Mouse (Mus musculus) thymus, adult 2 months (tissue): ENCODE results near the gene Rinl. TPM values are rescaled to one million over a fixed set of nuclear protein-coding genes. Genes with fewer than 3 reads are reported as not detected.
A peak's percentile ranks its signal among the peaks of the same experiment; 100 is the strongest.

Experiments used
- DNase-seq: peaks from one replicate; pipeline ENCODE4 v3.0.0; 2021
- H3K27ac ChIP-seq: fragments of 200-500 bp; 2 replicates; pipeline ENCODE4 v1.5.1; 2012; ENCODE audit warnings: low read length, control low read depth; ENCODE audit not compliant: control insufficient read depth, insufficient read depth
- H3K27me3 ChIP-seq: fragments of 200-500 bp; 2 replicates; pipeline ENCODE4 v1.6.1; 2012; ENCODE audit warnings: mild to moderate bottlenecking, low read length, moderate library complexity, mixed read lengths; ENCODE audit not compliant: control insufficient read depth, insufficient read depth
- H3K36me3 ChIP-seq: fragments of 200-500 bp; 2 replicates; pipeline ENCODE4 v1.6.1; 2012; ENCODE audit warnings: mild to moderate bottlenecking, low read length, moderate library complexity; ENCODE audit not compliant: control insufficient read depth, insufficient read depth
- H3K4me1 ChIP-seq: fragments of 200-500 bp; replicated peaks from 2 replicates; pipeline ENCODE4 v1.6.1; 2012; ENCODE audit warnings: low read length; ENCODE audit not compliant: control insufficient read depth, insufficient read depth
- H3K4me3 ChIP-seq: fragments of 200-500 bp; 2 replicates; pipeline ENCODE4 v1.5.1; 2012; ENCODE audit warnings: mild to moderate bottlenecking, low read length, control low read depth, moderate library complexity; ENCODE audit not compliant: control insufficient read depth, insufficient read depth
- CTCF ChIP-seq: fragments of 200-500 bp; IDR thresholded peaks from 2 replicates; pipeline ENCODE4 v1.5.1; 2012; ENCODE audit warnings: mild to moderate bottlenecking, control low read depth, low read length, moderate library complexity, borderline replicate concordance; ENCODE audit not compliant: control insufficient read depth, poor library complexity, insufficient read depth; ENCODE audit errors: extremely low read depth
- POLR2A ChIP-seq: fragments of 200-500 bp; IDR thresholded peaks from 2 replicates; pipeline ENCODE4 v1.6.1; 2012; ENCODE audit warnings: mild to moderate bottlenecking, low read length, control low read depth, moderate library complexity; ENCODE audit not compliant: control insufficient read depth, poor library complexity, insufficient read depth; ENCODE audit errors: extremely low read depth
- WGBS: fragments of 180-500 bp; shearing (Covaris S2); methylation state at CpG from one replicate; pipeline ENCODE4 v1.1.7; 2018; 5-methylcytosine and 5-hydroxymethylcytosine counted together
- polyA plus RNA-seq: library from polyadenylated mRNA; depleted of rRNA; stranded (reverse); fragments of >200 nt; gene quantifications from 2 replicates; pipeline ENCODE4 v1.2.3, GENCODE M21; 2012

Rinl gene
- polyA plus RNA-seq, 1 experiment, result 93.7 TPM

GRCm38 (mm10) chr7:28810107-28811066, 21.6 kb downstream of the Rinl start:
- TF ChIP-seq CTCF (no peak), POLR2A (peak; percentile 94)
- under 1% methylated on average over 70 of the region's 70 CpGs for WGBS
- Histone ChIP-seq H3K27ac (peak overlapping the region; percentile 93), H3K4me3 (peak overlapping the region; percentile 74), H3K36me3 (peaks cover 24% of the 10 kb centered on the region), H3K4me1 (peaks cover 22% of the 10 kb centered on the region), H3K27me3 (no peaks in the 10 kb centered on the region)
- DNase-seq, result peak; percentile 99

GRCm38 (mm10) chr7:28811228-28811627, 22.5 kb downstream of the Rinl start:
- Histone ChIP-seq H3K36me3 (peaks cover 33% of the 10 kb centered on the region), H3K27me3 (no peaks in the 10 kb centered on the region), H3K27ac (0 out of 2 replicates have a peak overlapping the region, but pooled peaks have one; percentile 29), H3K4me3 (peak overlapping the region; percentile 68), H3K4me1 (peaks cover 27% of the 10 kb centered on the region)
- TF ChIP-seq POLR2A (no peak), CTCF (no peak)
- WGBS, result under 1% methylated on average over 40 of the region's 40 CpGs
- DNase-seq, result peak; percentile 94

- WGBS, result 4% methylated on average over 7 of the region's 7 CpGs
- no peak overlapping the region for H3K27ac ChIP-seq
- no peaks in the 10 kb centered on the region for H3K27me3 ChIP-seq
- peaks cover 38% of the 10 kb centered on the region for H3K36me3 ChIP-seq
- DNase-seq, result no peak
- peak overlapping the region; percentile 68 for H3K4me3 ChIP-seq
- TF ChIP-seq CTCF (no peak), POLR2A (no peak)
- H3K4me1 ChIP-seq, result peaks cover 27% of the 10 kb centered on the region
Observed at GRCm38 (mm10) chr7:28811640-28812275, 23.0 kb downstream of the Rinl start.

- peaks cover 27% of the 10 kb centered on the region for H3K4me1 ChIP-seq
- H3K27ac ChIP-seq, result no peak overlapping the region
- H3K36me3 ChIP-seq, result peaks cover 45% of the 10 kb centered on the region
- H3K4me3 ChIP-seq, result 0 out of 2 replicates have a peak overlapping the region, but pooled peaks have one; percentile 2
- TF ChIP-seq CTCF (no peak), POLR2A (no peak)
- no peak for DNase-seq
- H3K27me3 ChIP-seq, result no peaks in the 10 kb centered on the region
- 46% methylated on average over 4 of the region's 4 CpGs for WGBS
Observed at GRCm38 (mm10) chr7:28812436-28812835, 23.7 kb downstream of the Rinl start.

DNA sequence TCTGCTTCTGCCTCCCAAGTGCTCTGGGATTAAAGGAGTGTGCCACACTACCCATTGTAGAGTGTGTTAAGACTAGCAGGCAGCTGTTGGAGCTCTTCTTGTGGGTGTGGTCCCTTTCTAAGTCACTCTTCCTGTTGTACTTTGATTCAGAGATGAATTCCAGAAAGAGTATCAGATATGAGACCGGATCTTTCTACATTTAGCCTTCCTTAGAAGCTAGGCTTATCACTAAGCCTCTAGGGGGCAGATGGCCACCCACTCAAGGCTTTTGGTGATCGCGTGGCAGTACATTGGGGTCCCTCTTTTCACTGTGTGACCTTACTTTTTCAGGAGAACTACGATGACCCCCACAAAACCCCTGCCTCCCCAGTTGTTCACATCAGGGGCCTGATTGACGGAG, 24.2 kb downstream of the Rinl start:
- no peak overlapping the region for H3K4me3 ChIP-seq
- WGBS, result 72% methylated on average over 5 of the region's 5 CpGs

GRCm38 (mm10) chr7:28814306-28815034, 25.7 kb downstream of the Rinl start:
- Histone ChIP-seq H3K27me3 (no peaks in the 10 kb centered on the region), H3K36me3 (peaks cover 65% of the 10 kb centered on the region), H3K4me1 (peaks cover 21% of the 10 kb centered on the region), H3K4me3 (no peak overlapping the region), H3K27ac (no peak overlapping the region)
- 94% methylated on average over 5 of the region's 5 CpGs for WGBS
- no peak for DNase-seq
- no peak for TF ChIP-seq POLR2A
- TF ChIP-seq CTCF, result no peak

More for the DNA sequence above, 24.2 kb downstream of the Rinl start:
- H3K4me1 ChIP-seq, result peaks cover 24% of the 10 kb centered on the region
- no peaks in the 10 kb centered on the region for H3K27me3 ChIP-seq
- peaks cover 50% of the 10 kb centered on the region for H3K36me3 ChIP-seq
- H3K27ac ChIP-seq, result no peak overlapping the region
- DNase-seq, result no peak
- TF ChIP-seq POLR2A, result no peak
- no peak for TF ChIP-seq CTCF
